Mouse (Mus musculus) duodenum, adult 2 months (tissue): ENCODE data around the gene Pomgnt2. TPM values are rescaled to one million over a fixed set of nuclear protein-coding genes. Genes with fewer than 3 reads are reported as not detected.

Experiments
- polyA plus RNA-seq: library from polyadenylated mRNA; depleted of rRNA; stranded (reverse); fragments of >200 nt; gene quantifications from 2 replicates; pipeline ENCODE4 v1.2.3, GENCODE M21; 2012; ENCODE audit warnings: low replicate concordance; rRNA removed

Gene Pomgnt2
- 9.2 and 10.8 TPM in 2 replicates for polyA plus RNA-seq

DNA sequence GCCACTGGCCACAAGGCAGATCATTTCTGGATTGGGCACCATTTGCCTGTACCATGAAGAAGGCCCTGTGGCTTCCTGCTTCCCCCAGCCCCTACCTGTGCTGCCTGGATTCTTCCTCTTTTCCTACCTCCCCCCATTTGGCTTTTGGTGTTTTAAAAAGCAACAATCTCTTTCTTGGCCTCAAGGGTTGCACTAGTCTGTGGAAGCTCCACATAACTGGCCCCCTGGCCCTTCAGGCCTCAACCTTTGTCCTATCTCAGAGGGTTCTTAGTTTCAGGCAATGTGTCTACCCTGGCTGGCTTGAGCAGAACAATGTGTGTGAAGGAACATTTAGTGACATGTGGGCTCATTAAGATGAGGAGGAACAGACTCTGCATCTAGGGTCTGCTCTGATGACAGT, at the start of gene Pomgnt2:
Gene Pomgnt2, minus strand, starts transcription at position 101 of the 400 bp plus-strand sequence.

GRCm38 (mm10) chr9:121950418-121951113, 46.3 kb downstream of the Pomgnt2 start, which contains the start of gene Fam198a:
TSS of gene Fam198a (plus strand) at chr9:121950988.

Other genes starting within 250 kb of the Pomgnt2 start
- gene Zfp651, start 237.8 kb downstream of the Pomgnt2 start, polyA plus RNA-seq, result 7.4 and 9.3 TPM in 2 replicates
- 0.04 TPM in 1 of 2 replicates, not detected in the other for gene Klhl40, start 219.5 kb downstream of the Pomgnt2 start, polyA plus RNA-seq
- gene Hhatl, start 204.6 kb downstream of the Pomgnt2 start, polyA plus RNA-seq, result 6.4 and 7.4 TPM in 2 replicates
- gene Ccdc13, start 157.6 kb downstream of the Pomgnt2 start, polyA plus RNA-seq, result 0.09 TPM in 1 of 2 replicates, not detected in the other
- gene Higd1a, start 138.7 kb downstream of the Pomgnt2 start, polyA plus RNA-seq, result 5.6 and 14.9 TPM in 2 replicates
- gene Ackr2, start 98.8 kb downstream of the Pomgnt2 start, polyA plus RNA-seq, result 0.29 and 0.72 TPM in 2 replicates
- gene Cyp8b1, start 80.8 kb downstream of the Pomgnt2 start, polyA plus RNA-seq, result not detected in 2 replicates
- 0.14 and 0.47 TPM in 2 replicates for gene Fam198a, start 46.1 kb downstream of the Pomgnt2 start, polyA plus RNA-seq
- 23.4 and 33.2 TPM in 2 replicates for gene Snrk, start 120.2 kb upstream of the Pomgnt2 start, polyA plus RNA-seq